Mouse (Mus musculus): ENCODE data around the gene AC161166.1.

The AC161166.1 gene

GRCm38 (mm10) chr7:24512355-24512754 lies at the start of gene AC161166.1:
Gene AC161166.1 (minus strand): TSS chr7:24512455.
- DNase-seq (ENCODE audit: low read depth, low spot score), result no peak

- no peak for DNase-seq (ENCODE audit: low read depth, low spot score)
Measured at GRCm38 (mm10) chr7:24561450-24561849, 49.2 kb upstream of the AC161166.1 start.

GRCm38 (mm10) chr7:24555786-24556185 lies 43.5 kb upstream of the AC161166.1 start:
- no peak for DNase-seq (ENCODE audit: low read depth, low spot score)

GRCm38 (mm10) chr7:24551985-24552759 lies 39.9 kb upstream of the AC161166.1 start:
- DNase-seq (ENCODE audit: low read depth, low spot score), result no peak

- no peak for DNase-seq (ENCODE audit: low read depth, low spot score)
Measured at GRCm38 (mm10) chr7:24547534-24548036, 35.3 kb upstream of the AC161166.1 start.

- DNase-seq (ENCODE audit: low read depth, low spot score), result peak; percentile 99
Measured at GRCm38 (mm10) chr7:24546634-24547389, 34.6 kb upstream of the AC161166.1 start.

- no peak for DNase-seq (ENCODE audit: low read depth, low spot score)
Measured at GRCm38 (mm10) chr7:24546068-24546614, 33.9 kb upstream of the AC161166.1 start, which contains the start of the genes Pinlyp and Xrcc1. Gene Pinlyp (minus strand): TSS chr7:24546118. Gene Xrcc1 (plus strand): TSS chr7:24546289.

GRCm38 (mm10) chr7:24544506-24544905 lies 32.3 kb upstream of the AC161166.1 start:
- DNase-seq (ENCODE audit: low read depth, low spot score), result no peak

- DNase-seq (ENCODE audit: low read depth, low spot score), result no peak
Measured at GRCm38 (mm10) chr7:24539686-24540085, 27.4 kb upstream of the AC161166.1 start.

- DNase-seq (ENCODE audit: low read depth, low spot score), result no peak
Measured at GRCm38 (mm10) chr7:24538701-24539100, 26.4 kb upstream of the AC161166.1 start.

- DNase-seq (ENCODE audit: low read depth, low spot score), result no peak
Measured at GRCm38 (mm10) chr7:24538154-24538553, 25.9 kb upstream of the AC161166.1 start.

- no peak for DNase-seq (ENCODE audit: low read depth, low spot score)
Measured at GRCm38 (mm10) chr7:24537591-24537990, 25.3 kb upstream of the AC161166.1 start.

GRCm38 (mm10) chr7:24537081-24537480 lies 24.8 kb upstream of the AC161166.1 start:
- DNase-seq (ENCODE audit: low read depth, low spot score), result no peak

- DNase-seq (ENCODE audit: low read depth, low spot score), result no peak
Measured at GRCm38 (mm10) chr7:24534301-24534700, 22.0 kb upstream of the AC161166.1 start.

- no peak for DNase-seq (ENCODE audit: low read depth, low spot score)
Measured at GRCm38 (mm10) chr7:24533806-24534205, 21.6 kb upstream of the AC161166.1 start.

GRCm38 (mm10) chr7:24533031-24533571 lies 20.8 kb upstream of the AC161166.1 start:
- no peak for DNase-seq (ENCODE audit: low read depth, low spot score)

- DNase-seq (ENCODE audit: low read depth, low spot score), result no peak
Measured at GRCm38 (mm10) chr7:24531211-24531971, 19.1 kb upstream of the AC161166.1 start.

GRCm38 (mm10) chr7:24530062-24530931 lies 18.0 kb upstream of the AC161166.1 start, which contains the start of gene Irgq:
Gene Irgq (plus strand): TSS chr7:24530689.
- DNase-seq (ENCODE audit: low read depth, low spot score), result peak; percentile 100

- no peak for DNase-seq (ENCODE audit: low read depth, low spot score)
Measured at GRCm38 (mm10) chr7:24529580-24529979, 17.3 kb upstream of the AC161166.1 start.

- DNase-seq (ENCODE audit: low read depth, low spot score), result no peak
Measured at GRCm38 (mm10) chr7:24528861-24529260, 16.6 kb upstream of the AC161166.1 start.

Data from retina, postnatal 7 days (tissue).